Mouse (Mus musculus) small intestine, adult 2 months (tissue): Measurements from ENCODE around the gene Rabggta. TPM values are rescaled to one million over a fixed set of nuclear protein-coding genes. Genes with fewer than 3 reads are reported as not detected.

Experiments
- H3K27ac ChIP-seq: fragments of 200-500 bp; 2 replicates; pipeline ENCODE4 v1.5.1; 2012; ENCODE audit warnings: low read depth, low read length, control low read depth, inconsistent platforms; ENCODE audit not compliant: insufficient read depth
- H3K27me3 ChIP-seq: fragments of 200-500 bp; 2 replicates; pipeline ENCODE4 v1.6.1; 2012; ENCODE audit warnings: mild to moderate bottlenecking, moderate library complexity, low read length, inconsistent platforms; ENCODE audit not compliant: control insufficient read depth, insufficient read depth
- H3K36me3 ChIP-seq: fragments of 200-500 bp; 2 replicates; pipeline ENCODE4 v1.6.1; 2012; ENCODE audit warnings: mild to moderate bottlenecking, low read length, control low read depth, inconsistent platforms; ENCODE audit not compliant: control insufficient read depth, insufficient read depth
- H3K4me1 ChIP-seq: fragments of 200-500 bp; 2 replicates; pipeline ENCODE4 v1.6.1; 2012; ENCODE audit warnings: low read length, inconsistent platforms, mixed read lengths; ENCODE audit not compliant: control insufficient read depth, insufficient read depth, insufficient read length
- H3K4me3 ChIP-seq: fragments of 200-500 bp; 2 replicates; pipeline ENCODE4 v1.5.1; 2012; ENCODE audit warnings: low read depth, mild to moderate bottlenecking, control low read depth, inconsistent platforms, low read length, moderate library complexity
- CTCF ChIP-seq: fragments of 200-500 bp; IDR thresholded peaks from 2 replicates; pipeline ENCODE4 v1.5.1; 2012; ENCODE audit warnings: low read depth, mild to moderate bottlenecking, control low read depth, inconsistent platforms, low read length, moderate library complexity, mixed read lengths; ENCODE audit not compliant: insufficient replicate concordance, insufficient read length; ENCODE audit errors: extremely low read depth
- POLR2A ChIP-seq: fragments of 200-500 bp; IDR thresholded peaks from 2 replicates; pipeline ENCODE4 v1.6.1; 2012; ENCODE audit warnings: low read depth, mild to moderate bottlenecking, control low read depth, inconsistent platforms, low read length, moderate library complexity
- WGBS: fragments of 180-500 bp; shearing (Covaris S2); methylation state at CpG from one replicate; pipeline ENCODE4 v1.1.7; 2018; 5-methylcytosine and 5-hydroxymethylcytosine counted together
- polyA plus RNA-seq: library from polyadenylated mRNA; depleted of rRNA; stranded (reverse); fragments of >200 nt; gene quantifications from 2 replicates; pipeline ENCODE4 v1.2.3, GENCODE M21; 2012

The Rabggta gene
- polyA plus RNA-seq, 1 experiment, result 43.5 TPM

GRCm38 (mm10) chr14:55701131-55701530, 20.9 kb downstream of the Rabggta start:
- H3K4me1 ChIP-seq, result peaks cover 5% of the 10 kb centered on the region
- H3K36me3 ChIP-seq, result no peaks in the 10 kb centered on the region
- 72% methylated on average over 9 of the region's 9 CpGs for WGBS
- TF ChIP-seq POLR2A (no peak), CTCF (no peak)
- H3K4me3 ChIP-seq, result no peak overlapping the region
- no peak overlapping the region for H3K27ac ChIP-seq
- no peaks in the 10 kb centered on the region for H3K27me3 ChIP-seq

- Histone ChIP-seq H3K27ac (no peak overlapping the region), H3K4me3 (no peak overlapping the region), H3K36me3 (no peaks in the 10 kb centered on the region), H3K27me3 (no peaks in the 10 kb centered on the region), H3K4me1 (no peaks in the 10 kb centered on the region)
- TF ChIP-seq CTCF (no peak), POLR2A (no peak)
- WGBS, result 80% methylated on average over 4 of the region's 4 CpGs
Observed at GRCm38 (mm10) chr14:55697226-55697625, 24.8 kb downstream of the Rabggta start.

GRCm38 (mm10) chr14:55689433-55689832, 32.6 kb downstream of the Rabggta start:
- Histone ChIP-seq H3K4me1 (no peaks in the 10 kb centered on the region), H3K27me3 (no peaks in the 10 kb centered on the region), H3K4me3 (no peak overlapping the region), H3K36me3 (no peaks in the 10 kb centered on the region), H3K27ac (no peak overlapping the region)
- TF ChIP-seq POLR2A, result no peak
- TF ChIP-seq CTCF, result no peak
- WGBS, result 73% methylated on average over 10 of the region's 10 CpGs

- 8% methylated on average over 3 of the region's 3 CpGs for WGBS
- Histone ChIP-seq H3K4me1 (no peaks in the 10 kb centered on the region), H3K27me3 (no peaks in the 10 kb centered on the region), H3K4me3 (peak overlapping the region; percentile 76), H3K27ac (peak overlapping the region; percentile 78), H3K36me3 (peaks cover 24% of the 10 kb centered on the region)
- TF ChIP-seq CTCF, result no peak
- TF ChIP-seq POLR2A, result no peak
Observed at GRCm38 (mm10) chr14:55682118-55682493, 40.0 kb downstream of the Rabggta start.

GRCm38 (mm10) chr14:55681160-55682117, 40.6 kb downstream of the Rabggta start, which contains the start of gene Tinf2:
Gene Tinf2, minus strand, starts transcription at chr14:55681820.
- H3K27ac ChIP-seq, result peak within 1 kb of the TSS; percentile 78
- under 1% methylated on average over 66 of the region's 66 CpGs for WGBS
- peak within 1 kb of the TSS; percentile 76 for H3K4me3 ChIP-seq
- no peaks in the 10 kb centered on the region for H3K27me3 ChIP-seq
- TF ChIP-seq CTCF, result peak; percentile 85
- TF ChIP-seq POLR2A, result no peak; the same call in 1 of the 2 replicates
- H3K4me1 ChIP-seq, result no peaks in the 10 kb centered on the region
- H3K36me3 ChIP-seq, result peaks cover 31% of the 10 kb centered on the region

GRCm38 (mm10) chr14:55677615-55678014, 44.4 kb downstream of the Rabggta start:
- 78% methylated on average over 4 of the region's 4 CpGs for WGBS
- TF ChIP-seq CTCF (no peak), POLR2A (no peak)

GRCm38 (mm10) chr14:55672741-55673060, 49.4 kb downstream of the Rabggta start:
- Histone ChIP-seq H3K27ac (peak overlapping the region; percentile 80; the same call in 1 of the 2 replicates), H3K4me3 (no peak overlapping the region)
- TF ChIP-seq CTCF (no peak), POLR2A (no peak)

More at GRCm38 (mm10) chr14:55677615-55678014, 44.4 kb downstream of the Rabggta start:
- Histone ChIP-seq H3K4me3 (no peak overlapping the region), H3K4me1 (peaks cover 2% of the 10 kb centered on the region), H3K27me3 (no peaks in the 10 kb centered on the region), H3K27ac (no peak overlapping the region), H3K36me3 (peaks cover 39% of the 10 kb centered on the region)

More at GRCm38 (mm10) chr14:55672741-55673060, 49.4 kb downstream of the Rabggta start:
- no peaks in the 10 kb centered on the region for H3K27me3 ChIP-seq
- H3K36me3 ChIP-seq, result peaks cover 18% of the 10 kb centered on the region
- H3K4me1 ChIP-seq, result peaks cover 2% of the 10 kb centered on the region
- WGBS, result 52% methylated on average over 7 of the region's 7 CpGs
